ENCODE assay signal across 15 mouse cellular contexts in the genomic region with DNA sequence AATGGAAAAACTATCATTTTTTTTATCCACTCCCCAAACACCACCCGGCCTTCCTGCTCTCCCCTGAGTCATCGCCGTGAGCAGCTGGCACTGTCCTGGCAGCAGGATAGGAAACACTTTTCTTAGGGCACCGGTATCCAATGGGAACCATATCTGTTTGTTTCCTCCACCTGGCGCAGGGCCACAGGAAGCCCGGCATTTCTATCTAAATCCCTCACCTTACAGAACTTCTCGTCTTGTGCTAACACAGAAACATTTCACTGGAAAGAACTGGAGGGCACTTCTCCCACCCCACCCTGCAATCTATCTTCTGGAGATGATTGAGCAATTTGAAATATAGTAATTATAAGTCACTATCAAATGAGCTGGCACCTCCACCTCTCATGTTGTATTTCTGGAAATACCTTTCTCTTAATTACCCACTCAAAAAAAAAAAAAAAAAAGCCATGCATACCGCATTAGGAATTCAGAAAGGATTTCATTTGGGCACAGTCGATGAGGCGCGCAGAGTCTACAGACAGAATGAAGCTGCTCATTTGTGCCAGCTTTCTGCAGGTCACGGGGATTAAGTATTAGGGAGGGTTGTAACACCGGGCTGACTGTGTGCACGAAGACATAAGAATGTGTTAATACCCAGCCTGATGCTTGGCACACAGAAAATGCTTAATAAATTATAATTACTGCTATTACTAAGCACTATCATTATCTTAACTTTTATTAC. TPM values are rescaled to one million over a fixed set of nuclear protein-coding genes. Genes with fewer than 3 reads are reported as not detected.
DNase-seq lines count a peak whose midpoint lies in the region; ATAC-seq and TF ChIP-seq lines count a peak whose summit lies in the region.
"Had no signal": no experiment of that assay in that cellular context is flagged by ENCODE, and none has a peak within 500 bp of the region (broad histone marks: within the 10 kb centered on the region; RNA-seq: fewer than 3 reads in every experiment).

No protein-coding gene starts in this region.

- no peak overlapping the region for H3K4me3 ChIP-seq in stomach, postnatal 0 days (ENCODE audit: low read depth, low read length)
- H3K4me3 ChIP-seq in hindbrain, embryonic 11.5 days (ENCODE audit: low read depth, low read length): no peak overlapping the region
- H3K4me3 ChIP-seq: kidney, embryonic 15.5 days; limb, embryonic 15.5 days had no signal

- WGBS in stomach, postnatal 0 days: 54% methylated on average over 14 of the region's 14 CpGs
- 81% methylated on average over 14 of the region's 14 CpGs for WGBS in hindbrain, embryonic 11.5 days

- no peak for TF ChIP-seq CTCF in stomach, postnatal 0 days (IDR thresholded peaks at IDR 0.05; ENCODE audit: low read depth)

- H3K9me3 ChIP-seq in stomach, postnatal 0 days (ENCODE audit: control insufficient read depth, low read length): no peaks in the 10 kb centered on the region
- no peaks in the 10 kb centered on the region for H3K9me3 ChIP-seq in hindbrain, embryonic 11.5 days (ENCODE audit: control insufficient read depth, low read length)
- H3K9me3 ChIP-seq: kidney, embryonic 15.5 days; limb, embryonic 15.5 days had no signal

- intact Hi-C loops in heart, postnatal 25 days (cut with DNase I): no loop called here

- H3K27me3 ChIP-seq in stomach, postnatal 0 days (ENCODE audit: control insufficient read depth, insufficient read depth, low read length): no peaks in the 10 kb centered on the region
- peaks cover 5% of the 10 kb centered on the region; the same call in 1 of the 2 replicates for H3K27me3 ChIP-seq in hindbrain, embryonic 11.5 days (ENCODE audit: control insufficient read depth, insufficient read depth, low read length)
- H3K27me3 ChIP-seq: kidney, embryonic 15.5 days; limb, embryonic 15.5 days had no signal

- TF ChIP-seq EP300 in stomach, postnatal 0 days (optimal IDR thresholded peaks at IDR 0.05): peak; percentile 51

- peak; percentile 38 for DNase-seq in adrenal gland, postnatal 14 days
- DNase-seq in adrenal gland, postnatal 4 days (ENCODE audit: low spot score in 2 of 2): no peak
- DNase-seq in kidney, postnatal 4 days: peak; percentile 16 to 29
- no peak for DNase-seq in kidney, adult 18-20 months
- peak; percentile 15 for DNase-seq in heart, postnatal 25 days (ENCODE audit: low spot score)
- peak; percentile 56 for DNase-seq in stomach, postnatal 0 days (ENCODE audit: low spot score)
- no peak for DNase-seq in liver
- DNase-seq in hindbrain, embryonic 11.5 days (ENCODE audit: low spot score): no peak
- DNase-seq: layer of hippocampus, postnatal 36 days; right cerebral cortex, postnatal 4 days had no signal

- ATAC-seq in stomach, postnatal 0 days (ENCODE audit: low FRiP score, low TSS enrichment): no peak
- ATAC-seq in hindbrain, embryonic 11.5 days (ENCODE audit: low FRiP score): no peak
- ATAC-seq: hindbrain, postnatal 0 days had no signal

- no peak overlapping the region for H3K27ac ChIP-seq in stomach, postnatal 0 days (replicated peaks)
- no peak overlapping the region for H3K27ac ChIP-seq in hindbrain, embryonic 11.5 days (ENCODE audit: low read depth, low read length)
- H3K27ac ChIP-seq: hindbrain, postnatal 0 days; kidney, embryonic 15.5 days; limb, embryonic 15.5 days had no signal

- no peak overlapping the region for H3K9ac ChIP-seq in stomach, postnatal 0 days (ENCODE audit: low read length)
- H3K9ac ChIP-seq in hindbrain, embryonic 11.5 days (ENCODE audit: low read depth, low read length): no peak overlapping the region
- H3K9ac ChIP-seq: kidney, embryonic 15.5 days; limb, embryonic 15.5 days had no signal

- no peaks in the 10 kb centered on the region for H3K36me3 ChIP-seq in stomach, postnatal 0 days (ENCODE audit: control insufficient read depth, insufficient read depth, low read length)
- H3K36me3 ChIP-seq in hindbrain, embryonic 11.5 days (ENCODE audit: control insufficient read depth, insufficient read depth, low read length): no peaks in the 10 kb centered on the region
- H3K36me3 ChIP-seq: G1E; limb, embryonic 15.5 days had no signal

- H3K4me1 ChIP-seq in stomach, postnatal 0 days (replicated peaks; ENCODE audit: control insufficient read depth, insufficient read depth): no peaks in the 10 kb centered on the region; the same call in 1 of the 2 replicates
- H3K4me1 ChIP-seq in hindbrain, embryonic 11.5 days (replicated peaks; ENCODE audit: control insufficient read depth, insufficient read depth, low read length): peaks cover 12% of the 10 kb centered on the region

- no peak overlapping the region for H3K4me2 ChIP-seq in stomach, postnatal 0 days (replicated peaks; ENCODE audit: low read depth)
- H3K4me2 ChIP-seq in hindbrain, embryonic 11.5 days (replicated peaks; ENCODE audit: low read depth, low read length): no peak overlapping the region
- H3K4me2 ChIP-seq: kidney, embryonic 15.5 days; limb, embryonic 15.5 days had no signal

RNA-seq across cellular contexts. Expression of a gene that starts 7.4 kb away (rescaled TPM):
- 25.5 and 27.8 TPM in 2 replicates for total RNA-seq in adrenal gland, postnatal 14 days (2021)
- total RNA-seq in adrenal gland, postnatal 4 days (2021): 10 to 100 TPM; 13.3 to 13.7 TPM
- total RNA-seq in heart, postnatal 25 days (2021): 10 to 100 TPM; 46.8 to 75.2 TPM
- 78.5 and 84.9 TPM in 2 replicates for polyA plus RNA-seq in stomach, postnatal 0 days (2015; fragmentation: Nextera tagmentation; extraction: Ambion mirVana)
- polyA plus RNA-seq in hindbrain, embryonic 11.5 days (2014; fragmentation: Nextera tagmentation; extraction: Ambion mirVana): 23.5 and 23.7 TPM in 2 replicates
- total RNA-seq: G1E; megakaryocyte progenitor cell, adult 5-6 weeks had no signal
- polyA plus RNA-seq: G1E had no signal

Comparison
In these comparisons a context has a peak if more than half of its experiments do, and no peak if none do; other contexts are left out.
1. DNase-seq: peak in adrenal gland, postnatal 14 days (single experiment), kidney, postnatal 4 days (2 of 2), heart, postnatal 25 days (single experiment) and stomach, postnatal 0 days (single experiment); none in adrenal gland, postnatal 4 days (0 of 2), kidney, adult 18-20 months (single experiment), liver (single experiment) and hindbrain, embryonic 11.5 days (single experiment).